Mouse (Mus musculus) neural tube, embryonic 11.5 days (tissue): ENCODE results near the gene Sod3. TPM values are rescaled to one million over a fixed set of nuclear protein-coding genes. Genes with fewer than 3 reads are reported as not detected.

Source experiments
- ATAC-seq: fragments of 200-750 bp; cut with Nextera tagmentation; 2 replicates; pipeline ENCODE4 v1.8.0; 2017; ENCODE audit warnings: moderate number of reproducible peaks, mild to moderate bottlenecking, moderate TSS enrichment, moderate library complexity; ENCODE audit not compliant: insufficient read depth, low FRiP score, low TSS enrichment
- DNase-seq: peaks from one replicate; pipeline ENCODE4 v3.0.0-alpha.2; 2015; ENCODE audit warnings: low spot score
- H3K27ac ChIP-seq: fragments of 300-500 bp; sonication (generic); 2 replicates; pipeline ENCODE4 v1.5.1; 2014; ENCODE audit warnings: low read depth, mild to moderate bottlenecking, low read length
- H3K27me3 ChIP-seq: fragments of 300-500 bp; sonication (generic); 2 replicates; pipeline ENCODE4 v1.6.1; 2014; ENCODE audit warnings: mild to moderate bottlenecking, low read length, mixed read lengths; ENCODE audit not compliant: control insufficient read depth, insufficient read depth
- H3K36me3 ChIP-seq: fragments of 300-500 bp; sonication (generic); 2 replicates; pipeline ENCODE4 v1.6.1; 2014; ENCODE audit warnings: mild to moderate bottlenecking, low read length, moderate library complexity, mixed read lengths; ENCODE audit not compliant: control insufficient read depth, insufficient read depth
- H3K4me1 ChIP-seq: fragments of 300-500 bp; sonication (generic); 2 replicates; pipeline ENCODE4 v1.6.1; 2014; ENCODE audit warnings: low read length, mixed read lengths; ENCODE audit not compliant: control insufficient read depth, insufficient read depth
- H3K4me2 ChIP-seq: fragments of 300-500 bp; sonication (generic); 2 replicates; pipeline ENCODE4 v1.6.1; 2014; ENCODE audit warnings: low read depth, mild to moderate bottlenecking, moderate library complexity
- H3K4me3 ChIP-seq: fragments of 300-500 bp; sonication (generic); 2 replicates; pipeline ENCODE4 v1.5.1; 2014; ENCODE audit warnings: low read depth, low read length
- H3K9ac ChIP-seq: fragments of 300-500 bp; sonication (generic); 2 replicates; pipeline ENCODE4 v1.6.1; 2014; ENCODE audit warnings: mild to moderate bottlenecking, low read length
- H3K9me3 ChIP-seq: fragments of 300-500 bp; sonication (generic); 2 replicates; pipeline ENCODE4 v1.6.1; 2016; ENCODE audit warnings: low read length; ENCODE audit not compliant: control insufficient read depth
- WGBS: fragments of 180-500 bp; shearing (Covaris S2); extraction: QIAGEN DNeasy Blood & Tissue Kit; methylation state at CpG from one replicate; pipeline ENCODE4 v1.1.7; 2014; 5-methylcytosine and 5-hydroxymethylcytosine counted together
- polyA plus RNA-seq: library from polyadenylated mRNA; unstranded; fragments of >200 nt; fragmentation: Nextera tagmentation; extraction: Ambion mirVana; gene quantifications from 2 replicates; pipeline ENCODE4 v1.2.1, GENCODE M21; 2014

Gene Sod3
- polyA plus RNA-seq, 1 experiment from 2014 or later, result 0.68 TPM

DNA sequence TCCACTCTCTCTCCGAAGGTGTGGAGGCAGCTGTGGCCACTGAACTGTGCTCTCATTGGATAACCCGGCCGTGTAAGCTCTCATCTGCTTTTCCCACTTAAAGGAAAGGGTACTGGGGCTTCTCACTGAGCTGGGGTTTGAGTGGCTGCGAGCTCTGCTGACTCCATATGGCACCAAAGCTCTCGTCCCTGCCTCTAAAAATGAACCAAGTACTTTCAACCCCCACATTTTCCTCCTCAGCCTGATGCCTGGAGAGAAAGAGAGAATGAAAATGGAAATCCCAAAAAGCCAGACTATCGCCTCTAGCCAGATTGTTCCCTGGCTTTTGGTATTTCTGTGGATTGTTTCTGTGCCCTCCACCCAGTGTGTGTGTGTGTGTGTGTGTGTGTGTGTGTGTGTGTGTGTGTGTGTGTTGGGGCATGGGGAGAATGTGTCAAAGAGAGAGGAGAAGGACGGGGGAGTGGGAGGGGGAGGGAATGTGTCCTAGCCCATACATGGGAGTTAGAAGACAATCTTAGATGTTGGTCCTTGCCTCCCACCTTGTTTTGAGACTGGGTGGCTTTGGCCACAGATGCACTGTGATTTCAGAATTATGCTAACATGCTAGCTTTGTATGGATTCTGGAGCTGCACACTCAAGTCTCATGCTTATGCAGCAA, 24.6 kb downstream of the Sod3 start:
- 66% methylated on average over 7 of the region's 7 CpGs for WGBS
- Histone ChIP-seq H3K4me3 (no peak overlapping the region), H3K9me3 (no peaks in the 10 kb centered on the region), H3K9ac (no peak overlapping the region), H3K27ac (no peak overlapping the region), H3K4me1 (no peaks in the 10 kb centered on the region), H3K4me2 (no peak overlapping the region), H3K27me3 (no peaks in the 10 kb centered on the region), H3K36me3 (no peaks in the 10 kb centered on the region)
- DNase-seq, result no peak
- no peak for ATAC-seq

- Histone ChIP-seq H3K9me3 (no peaks in the 10 kb centered on the region), H3K4me1 (no peaks in the 10 kb centered on the region), H3K4me3 (no peak overlapping the region), H3K27me3 (no peaks in the 10 kb centered on the region), H3K27ac (no peak overlapping the region), H3K4me2 (no peak overlapping the region), H3K9ac (no peak overlapping the region), H3K36me3 (no peaks in the 10 kb centered on the region)
- ATAC-seq, result no peak
- WGBS, result 89% methylated on average over 6 of the region's 6 CpGs
- no peak for DNase-seq
These were observed 26.8 kb downstream of the Sod3 start for GRCm38 (mm10) chr5:52390381-52390780.

GRCm38 (mm10) chr5:52391471-52391870, 27.9 kb downstream of the Sod3 start:
- no peaks in the 10 kb centered on the region for H3K27me3 ChIP-seq
- H3K4me3 ChIP-seq, result no peak overlapping the region
- no peaks in the 10 kb centered on the region for H3K36me3 ChIP-seq
- H3K9me3 ChIP-seq, result no peaks in the 10 kb centered on the region
- ATAC-seq, result no peak
- no peak overlapping the region for H3K4me2 ChIP-seq
- no peak overlapping the region for H3K9ac ChIP-seq
- H3K4me1 ChIP-seq, result no peaks in the 10 kb centered on the region
- DNase-seq, result no peak
- H3K27ac ChIP-seq, result no peak overlapping the region
- 67% methylated on average over 16 of the region's 16 CpGs for WGBS

GRCm38 (mm10) chr5:52393756-52394155, 30.2 kb downstream of the Sod3 start:
- H3K4me1 ChIP-seq, result no peaks in the 10 kb centered on the region
- H3K9ac ChIP-seq, result no peak overlapping the region
- H3K9me3 ChIP-seq, result no peaks in the 10 kb centered on the region
- ATAC-seq (no peak), DNase-seq (no peak)
- WGBS, result 84% methylated on average over 4 of the region's 4 CpGs
- no peak overlapping the region for H3K4me2 ChIP-seq
- no peaks in the 10 kb centered on the region for H3K27me3 ChIP-seq
- H3K4me3 ChIP-seq, result no peak overlapping the region
- no peaks in the 10 kb centered on the region for H3K36me3 ChIP-seq
- no peak overlapping the region for H3K27ac ChIP-seq

DNA sequence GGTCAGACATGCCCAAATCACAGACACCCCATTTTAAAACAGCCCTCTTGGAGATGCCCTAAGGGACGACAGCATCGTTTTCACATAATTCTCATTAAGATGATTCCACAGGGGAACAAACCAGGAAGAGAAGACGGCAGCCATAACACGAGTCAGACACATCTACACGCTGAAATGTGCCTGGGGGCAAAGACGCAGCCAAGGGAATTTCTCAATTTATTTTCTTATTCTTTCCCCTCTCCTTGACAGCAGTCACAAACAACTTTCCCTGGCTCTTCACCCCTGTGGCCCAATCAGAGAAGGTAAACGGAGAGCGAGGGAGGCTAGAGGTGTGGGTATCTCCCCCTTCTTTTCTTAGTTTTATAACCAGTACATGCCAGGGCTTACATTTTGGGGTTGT, 40.8 kb downstream of the Sod3 start:
- no peak for DNase-seq
- Histone ChIP-seq H3K36me3 (no peaks in the 10 kb centered on the region), H3K4me3 (no peak overlapping the region), H3K9ac (no peak overlapping the region), H3K27me3 (no peaks in the 10 kb centered on the region), H3K4me2 (no peak overlapping the region), H3K4me1 (no peaks in the 10 kb centered on the region), H3K9me3 (no peaks in the 10 kb centered on the region), H3K27ac (no peak overlapping the region)
- ATAC-seq, result no peak
- 73% methylated on average over 8 of the region's 8 CpGs for WGBS

GRCm38 (mm10) chr5:52408668-52409315, 45.2 kb downstream of the Sod3 start:
- Histone ChIP-seq H3K4me2 (no peak overlapping the region), H3K4me1 (no peaks in the 10 kb centered on the region), H3K27ac (no peak overlapping the region), H3K27me3 (no peaks in the 10 kb centered on the region), H3K4me3 (no peak overlapping the region), H3K9ac (no peak overlapping the region), H3K36me3 (no peaks in the 10 kb centered on the region), H3K9me3 (no peaks in the 10 kb centered on the region)
- ATAC-seq (no peak), DNase-seq (no peak)
- 79% methylated on average over 7 of the region's 7 CpGs for WGBS

GRCm38 (mm10) chr5:52410197-52410596, 46.6 kb downstream of the Sod3 start:
- no peaks in the 10 kb centered on the region for H3K27me3 ChIP-seq
- no peak overlapping the region for H3K4me2 ChIP-seq
- WGBS, result 84% methylated on average over 12 of the region's 12 CpGs
- H3K36me3 ChIP-seq, result no peaks in the 10 kb centered on the region
- ATAC-seq (no peak), DNase-seq (no peak)
- H3K9ac ChIP-seq, result no peak overlapping the region
- no peaks in the 10 kb centered on the region for H3K4me1 ChIP-seq
- H3K27ac ChIP-seq, result no peak overlapping the region
- H3K4me3 ChIP-seq, result no peak overlapping the region
- H3K9me3 ChIP-seq, result no peaks in the 10 kb centered on the region

GRCm38 (mm10) chr5:52411567-52411966, 48.0 kb downstream of the Sod3 start:
- no peaks in the 10 kb centered on the region for H3K9me3 ChIP-seq
- peak; percentile 32 for DNase-seq
- no peak overlapping the region for H3K9ac ChIP-seq
- H3K4me1 ChIP-seq, result no peaks in the 10 kb centered on the region
- 68% methylated on average over 3 of the region's 3 CpGs for WGBS
- no peak overlapping the region for H3K27ac ChIP-seq
- ATAC-seq, result no peak
- H3K4me2 ChIP-seq, result no peak overlapping the region
- H3K27me3 ChIP-seq, result no peaks in the 10 kb centered on the region
- H3K36me3 ChIP-seq, result no peaks in the 10 kb centered on the region
- H3K4me3 ChIP-seq, result no peak overlapping the region

DNA sequence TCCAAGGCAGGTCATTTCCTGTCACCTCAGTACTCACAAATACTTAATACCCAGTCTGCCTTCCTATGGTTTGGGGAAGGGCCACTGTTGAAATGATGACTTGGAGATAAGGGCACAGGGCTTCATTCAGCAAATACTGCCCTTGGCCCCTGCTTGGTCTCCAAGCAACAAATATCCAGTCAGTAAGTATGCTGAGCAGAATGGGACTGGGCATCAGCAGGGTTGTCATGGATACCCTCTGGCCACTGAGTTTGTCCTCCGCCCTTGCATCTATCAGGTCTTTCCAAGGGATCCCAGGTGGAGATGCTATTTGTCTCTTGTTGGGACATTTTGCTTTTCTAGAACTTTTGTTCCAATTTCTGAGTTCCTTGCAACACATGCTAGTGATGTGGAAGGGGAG, 51.6 kb downstream of the Sod3 start:
- H3K27me3 ChIP-seq, result no peaks in the 10 kb centered on the region
- no peaks in the 10 kb centered on the region for H3K36me3 ChIP-seq
- no peak overlapping the region for H3K4me3 ChIP-seq
- no peak overlapping the region for H3K27ac ChIP-seq
- no peak overlapping the region for H3K4me2 ChIP-seq
- no peak overlapping the region for H3K9ac ChIP-seq
- no peak for DNase-seq
- no peaks in the 10 kb centered on the region for H3K9me3 ChIP-seq
- 36% methylated on average over 1 of the region's 1 CpGs for WGBS
- ATAC-seq, result no peak
- no peaks in the 10 kb centered on the region for H3K4me1 ChIP-seq
